Mouse (Mus musculus): ENCODE data around the gene Bzw2. TPM values are rescaled to one million over a fixed set of nuclear protein-coding genes. Genes with fewer than 3 reads are reported as not detected.

Gene Bzw2
- polyA plus RNA-seq, 1 experiment from 2014 or later: 292 TPM

GRCm38 (mm10) chr12:36146230-36147011 lies 11.5 kb downstream of the Bzw2 start:
- DNase-seq (ENCODE audit: low spot score, missing footprints): no peak
- no peak overlapping the region for H3K9ac ChIP-seq (ENCODE audit: low read length)
- 92% methylated on average over 3 of the region's 3 CpGs for WGBS

DNA sequence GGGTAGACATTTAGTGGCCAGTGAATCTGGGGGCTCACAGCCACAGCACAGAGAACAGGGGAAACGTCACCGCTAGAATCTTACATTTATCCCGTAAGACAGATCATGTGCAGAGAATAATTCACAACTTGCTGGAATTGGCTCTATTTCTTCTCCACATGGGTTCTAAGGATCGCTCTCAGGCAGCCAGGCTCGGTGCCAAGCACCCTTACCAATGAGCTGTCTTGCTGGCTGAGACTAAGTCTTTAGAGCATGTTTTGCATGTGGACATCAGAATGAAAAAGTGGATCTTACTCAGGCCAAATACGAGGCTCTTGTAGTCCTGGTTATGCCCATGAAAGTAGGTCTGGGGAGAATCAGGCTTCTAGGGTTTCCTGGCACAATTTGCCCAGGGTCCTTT lies 17.5 kb downstream of the Bzw2 start:
- Histone ChIP-seq H3K9me3 (ENCODE audit: control insufficient read depth, low read length) (no peaks in the 10 kb centered on the region), H3K4me3 (ENCODE audit: low read depth, low read length) (no peak overlapping the region), H3K27me3 (ENCODE audit: control insufficient read depth, insufficient read depth, low read length) (no peaks in the 10 kb centered on the region), H3K9ac (ENCODE audit: low read length) (no peak overlapping the region), H3K4me1 (ENCODE audit: control insufficient read depth, insufficient read depth, low read length) (no peaks in the 10 kb centered on the region), H3K4me2 (no peak overlapping the region), H3K27ac (ENCODE audit: low read depth, low read length) (no peak overlapping the region), H3K36me3 (ENCODE audit: control insufficient read depth, insufficient read depth, low read length) (no peaks in the 10 kb centered on the region; the same call in 1 of the 2 replicates)
- DNase-seq (ENCODE audit: low spot score, missing footprints): no peak
- WGBS: 92% methylated on average over 6 of the region's 6 CpGs
- ATAC-seq (ENCODE audit: low FRiP score): no peak

More at GRCm38 (mm10) chr12:36146230-36147011, 11.5 kb downstream of the Bzw2 start:
- no peak overlapping the region for H3K4me2 ChIP-seq
- H3K27me3 ChIP-seq (ENCODE audit: control insufficient read depth, insufficient read depth, low read length): no peaks in the 10 kb centered on the region
- no peak for ATAC-seq (ENCODE audit: low FRiP score)
- no peak overlapping the region for H3K4me3 ChIP-seq (ENCODE audit: low read depth, low read length)
- H3K9me3 ChIP-seq (ENCODE audit: control insufficient read depth, low read length): no peaks in the 10 kb centered on the region
- H3K4me1 ChIP-seq (ENCODE audit: control insufficient read depth, insufficient read depth, low read length): no peaks in the 10 kb centered on the region
- no peaks in the 10 kb centered on the region for H3K36me3 ChIP-seq (ENCODE audit: control insufficient read depth, insufficient read depth, low read length)
- H3K27ac ChIP-seq (ENCODE audit: low read depth, low read length): no peak overlapping the region

GRCm38 (mm10) chr12:36137192-36137591 lies 20.7 kb downstream of the Bzw2 start:
- no peaks in the 10 kb centered on the region; the same call in 1 of the 2 replicates for H3K36me3 ChIP-seq (ENCODE audit: control insufficient read depth, insufficient read depth, low read length)

DNA sequence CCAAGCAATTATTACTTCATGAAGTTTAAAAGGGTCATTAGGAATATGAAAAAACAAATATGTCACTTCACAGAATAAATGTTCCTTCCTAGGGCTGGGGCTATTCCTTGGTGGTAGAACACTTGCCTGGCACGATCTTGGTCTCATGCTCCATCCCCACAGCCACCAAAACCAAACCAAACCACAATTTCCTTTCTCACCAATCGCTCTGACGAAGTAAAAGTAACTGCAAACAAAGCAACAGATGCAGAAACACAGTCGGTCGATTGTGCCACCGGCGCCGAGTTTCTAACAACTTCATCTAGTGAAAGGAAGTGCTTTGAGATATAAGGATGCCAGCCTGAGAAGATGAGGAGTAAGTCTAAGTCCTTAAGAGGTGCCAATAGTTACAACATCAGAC lies 21.6 kb downstream of the Bzw2 start:
- WGBS: 90% methylated on average over 8 of the region's 8 CpGs
- H3K4me1 ChIP-seq (ENCODE audit: control insufficient read depth, insufficient read depth, low read length): no peaks in the 10 kb centered on the region
- no peak for ATAC-seq (ENCODE audit: low FRiP score)
- no peak overlapping the region for H3K4me2 ChIP-seq
- no peaks in the 10 kb centered on the region; the same call in 1 of the 2 replicates for H3K36me3 ChIP-seq (ENCODE audit: control insufficient read depth, insufficient read depth, low read length)
- no peak overlapping the region for H3K9ac ChIP-seq (ENCODE audit: low read length)
- no peak overlapping the region for H3K4me3 ChIP-seq (ENCODE audit: low read depth, low read length)
- H3K9me3 ChIP-seq (ENCODE audit: control insufficient read depth, low read length): no peaks in the 10 kb centered on the region
- H3K27me3 ChIP-seq (ENCODE audit: control insufficient read depth, insufficient read depth, low read length): no peaks in the 10 kb centered on the region
- no peak overlapping the region for H3K27ac ChIP-seq (ENCODE audit: low read depth, low read length)
- no peak for DNase-seq (ENCODE audit: low spot score, missing footprints)

More at GRCm38 (mm10) chr12:36137192-36137591, 20.7 kb downstream of the Bzw2 start:
- Histone ChIP-seq H3K9me3 (ENCODE audit: control insufficient read depth, low read length) (no peaks in the 10 kb centered on the region), H3K4me3 (ENCODE audit: low read depth, low read length) (no peak overlapping the region), H3K27ac (ENCODE audit: low read depth, low read length) (no peak overlapping the region), H3K27me3 (ENCODE audit: control insufficient read depth, insufficient read depth, low read length) (no peaks in the 10 kb centered on the region), H3K4me1 (ENCODE audit: control insufficient read depth, insufficient read depth, low read length) (no peaks in the 10 kb centered on the region), H3K9ac (ENCODE audit: low read length) (no peak overlapping the region), H3K4me2 (no peak overlapping the region)
- no peak for DNase-seq (ENCODE audit: low spot score, missing footprints)
- ATAC-seq (ENCODE audit: low FRiP score): no peak
- 89% methylated on average over 4 of the region's 4 CpGs for WGBS

DNA sequence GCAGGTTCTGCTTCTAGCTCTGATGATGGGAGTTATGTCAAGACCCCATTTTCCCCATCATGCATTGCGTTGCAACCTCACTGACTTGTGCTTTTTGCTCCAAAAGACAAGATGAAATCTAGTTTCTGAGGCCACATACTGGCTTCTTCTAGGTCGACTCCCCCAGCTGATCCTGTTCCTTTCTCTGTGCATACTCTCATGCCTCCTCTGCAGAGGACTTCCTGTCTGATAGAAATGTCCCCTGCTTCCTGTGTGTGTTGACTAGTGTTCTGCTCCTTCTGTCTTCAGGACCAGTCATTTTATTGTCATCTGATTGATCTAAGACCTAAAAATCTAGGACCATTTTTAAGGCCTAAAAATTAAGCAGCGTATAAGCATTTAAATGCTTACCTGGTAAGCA lies 22.5 kb downstream of the Bzw2 start:
- no peak for DNase-seq (ENCODE audit: low spot score, missing footprints)
- H3K9ac ChIP-seq (ENCODE audit: low read length): no peak overlapping the region
- no peaks in the 10 kb centered on the region; the same call in 1 of the 2 replicates for H3K36me3 ChIP-seq (ENCODE audit: control insufficient read depth, insufficient read depth, low read length)
- H3K4me1 ChIP-seq (ENCODE audit: control insufficient read depth, insufficient read depth, low read length): no peaks in the 10 kb centered on the region
- H3K27me3 ChIP-seq (ENCODE audit: control insufficient read depth, insufficient read depth, low read length): no peaks in the 10 kb centered on the region
- H3K4me2 ChIP-seq: no peak overlapping the region
- no peaks in the 10 kb centered on the region for H3K9me3 ChIP-seq (ENCODE audit: control insufficient read depth, low read length)
- 97% methylated on average over 3 of the region's 3 CpGs for WGBS
- no peak overlapping the region for H3K4me3 ChIP-seq (ENCODE audit: low read depth, low read length)
- ATAC-seq (ENCODE audit: low FRiP score): no peak
- H3K27ac ChIP-seq (ENCODE audit: low read depth, low read length): no peak overlapping the region

DNA sequence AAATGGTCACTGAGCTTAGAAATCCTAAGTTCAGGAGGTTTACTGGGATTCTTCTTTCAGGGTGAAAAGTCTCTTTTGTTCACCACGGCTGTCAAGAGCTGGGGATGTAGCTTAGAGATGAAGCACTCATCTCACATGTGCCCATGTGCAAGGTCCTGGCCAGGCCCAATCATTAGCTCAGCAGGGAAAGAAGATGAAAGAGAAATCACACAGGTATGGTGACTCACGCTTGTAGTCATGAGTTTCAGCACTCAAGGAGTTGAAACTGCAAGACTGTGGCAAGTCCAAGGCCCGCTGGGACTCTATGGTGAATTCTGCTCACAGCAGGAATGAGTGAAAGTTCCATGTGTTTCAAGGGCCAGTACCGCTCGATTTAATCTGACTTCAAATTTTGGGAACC lies 23.8 kb downstream of the Bzw2 start:
- Histone ChIP-seq H3K4me1 (ENCODE audit: control insufficient read depth, insufficient read depth, low read length) (no peaks in the 10 kb centered on the region), H3K27me3 (ENCODE audit: control insufficient read depth, insufficient read depth, low read length) (no peaks in the 10 kb centered on the region), H3K36me3 (ENCODE audit: control insufficient read depth, insufficient read depth, low read length) (no peaks in the 10 kb centered on the region), H3K4me3 (ENCODE audit: low read depth, low read length) (no peak overlapping the region), H3K9ac (ENCODE audit: low read length) (no peak overlapping the region), H3K27ac (ENCODE audit: low read depth, low read length) (no peak overlapping the region), H3K4me2 (no peak overlapping the region), H3K9me3 (ENCODE audit: control insufficient read depth, low read length) (no peaks in the 10 kb centered on the region)
- ATAC-seq (ENCODE audit: low FRiP score) (no peak), DNase-seq (ENCODE audit: low spot score, missing footprints) (no peak)
- WGBS: 87% methylated on average over 5 of the region's 5 CpGs

GRCm38 (mm10) chr12:36133547-36133946 lies 24.3 kb downstream of the Bzw2 start:
- no peaks in the 10 kb centered on the region for H3K4me1 ChIP-seq (ENCODE audit: control insufficient read depth, insufficient read depth, low read length)
- no peak overlapping the region for H3K9ac ChIP-seq (ENCODE audit: low read length)
- H3K36me3 ChIP-seq (ENCODE audit: control insufficient read depth, insufficient read depth, low read length): no peaks in the 10 kb centered on the region
- DNase-seq (ENCODE audit: low spot score, missing footprints) (no peak), ATAC-seq (ENCODE audit: low FRiP score) (no peak)
- H3K27me3 ChIP-seq (ENCODE audit: control insufficient read depth, insufficient read depth, low read length): no peaks in the 10 kb centered on the region
- no peaks in the 10 kb centered on the region for H3K9me3 ChIP-seq (ENCODE audit: control insufficient read depth, low read length)
- H3K4me2 ChIP-seq: no peak overlapping the region
- no peak overlapping the region for H3K27ac ChIP-seq (ENCODE audit: low read depth, low read length)
- no peak overlapping the region for H3K4me3 ChIP-seq (ENCODE audit: low read depth, low read length)
- 92% methylated on average over 5 of the region's 5 CpGs for WGBS

GRCm38 (mm10) chr12:36132668-36133067 lies 25.2 kb downstream of the Bzw2 start:
- DNase-seq (ENCODE audit: low spot score, missing footprints): no peak
- no peak for ATAC-seq (ENCODE audit: low FRiP score)
- no peaks in the 10 kb centered on the region for H3K27me3 ChIP-seq (ENCODE audit: control insufficient read depth, insufficient read depth, low read length)
- H3K4me3 ChIP-seq (ENCODE audit: low read depth, low read length): no peak overlapping the region
- no peak overlapping the region for H3K27ac ChIP-seq (ENCODE audit: low read depth, low read length)
- no peak overlapping the region for H3K9ac ChIP-seq (ENCODE audit: low read length)
- 93% methylated on average over 3 of the region's 3 CpGs for WGBS
- no peaks in the 10 kb centered on the region for H3K9me3 ChIP-seq (ENCODE audit: control insufficient read depth, low read length)
- H3K4me2 ChIP-seq: no peak overlapping the region
- no peaks in the 10 kb centered on the region for H3K4me1 ChIP-seq (ENCODE audit: control insufficient read depth, insufficient read depth, low read length)
- no peaks in the 10 kb centered on the region for H3K36me3 ChIP-seq (ENCODE audit: control insufficient read depth, insufficient read depth, low read length)

GRCm38 (mm10) chr12:36132254-36132653 lies 25.6 kb downstream of the Bzw2 start:
- no peak for ATAC-seq (ENCODE audit: low FRiP score)
- 91% methylated on average over 2 of the region's 2 CpGs for WGBS
- no peak for DNase-seq (ENCODE audit: low spot score, missing footprints)
- H3K4me1 ChIP-seq (ENCODE audit: control insufficient read depth, insufficient read depth, low read length): no peaks in the 10 kb centered on the region
- H3K4me3 ChIP-seq (ENCODE audit: low read depth, low read length): no peak overlapping the region
- no peak overlapping the region for H3K4me2 ChIP-seq
- no peak overlapping the region for H3K27ac ChIP-seq (ENCODE audit: low read depth, low read length)
- H3K27me3 ChIP-seq (ENCODE audit: control insufficient read depth, insufficient read depth, low read length): no peaks in the 10 kb centered on the region
- no peaks in the 10 kb centered on the region for H3K36me3 ChIP-seq (ENCODE audit: control insufficient read depth, insufficient read depth, low read length)
- no peak overlapping the region for H3K9ac ChIP-seq (ENCODE audit: low read length)
- H3K9me3 ChIP-seq (ENCODE audit: control insufficient read depth, low read length): no peaks in the 10 kb centered on the region

Data from midbrain, embryonic 11.5 days (tissue).